Mouse (Mus musculus): ENCODE results near the gene Dnajc13.

Gene Dnajc13

GRCm38 (mm10) chr9:104262823-104263352 is at the start of gene Dnajc13:
Dnajc13 (minus strand) TSS chr9:104262930.
- in situ Hi-C loops (cut with MboI, MseI) = loop anchor here (5.0 to 25.0 kb wide), 2 partner anchors 1124 to 1134 kb away; partner anchors contain the start of genes Aste1 (in 2 of the 2) and Nek11 (in 2 of the 2)

GRCm38 (mm10) chr9:104306734-104307133 is 44.0 kb upstream of the Dnajc13 start:
- in situ Hi-C loops (cut with MboI, MseI) = loop anchor here in 1 of 2 experiments (10.0 kb wide), 1 partner anchor 102 kb away; no protein-coding TSS in a partner anchor

GRCm38 (mm10) chr9:104305333-104306111 is 42.8 kb upstream of the Dnajc13 start:
- in situ Hi-C loops (cut with MboI, MseI) = loop anchor here in 1 of 2 experiments (10.0 kb wide), 1 partner anchor 101 kb away; no protein-coding TSS in a partner anchor

- in situ Hi-C loops (cut with MboI, MseI) = loop anchor here in 1 of 2 experiments (10.0 kb wide), 1 partner anchor 100 kb away; no protein-coding TSS in a partner anchor
These were observed 42.1 kb upstream of the Dnajc13 start for GRCm38 (mm10) chr9:104304800-104305199.

- in situ Hi-C loops (cut with MboI, MseI) = loop anchor here in 1 of 2 experiments (10.0 kb wide), 1 partner anchor 100 kb away; no protein-coding TSS in a partner anchor
These were observed 41.6 kb upstream of the Dnajc13 start for GRCm38 (mm10) chr9:104304376-104304775.

GRCm38 (mm10) chr9:104300569-104300968 is 37.8 kb upstream of the Dnajc13 start:
- in situ Hi-C loops (cut with MboI, MseI) = loop anchor here in 1 of 2 experiments (10.0 kb wide), 1 partner anchor 96 kb away; no protein-coding TSS in a partner anchor

- in situ Hi-C loops (cut with MboI, MseI) = no loop called here
These were observed 34.3 kb upstream of the Dnajc13 start for GRCm38 (mm10) chr9:104297041-104297440.

- in situ Hi-C loops (cut with MboI, MseI) = loop anchor here in 1 of 2 experiments (5.0 kb wide), 1 partner anchor 847 kb away; the partner anchor contains the start of gene Nudt16
These were observed 22.2 kb upstream of the Dnajc13 start for GRCm38 (mm10) chr9:104284934-104285333.

- in situ Hi-C loops (cut with MboI, MseI) = loop anchor here in 1 of 2 experiments (5.0 kb wide), 1 partner anchor 850 kb away; the partner anchor contains the start of gene Nudt16
These were observed 19.8 kb upstream of the Dnajc13 start for GRCm38 (mm10) chr9:104282536-104282935.

- in situ Hi-C loops (cut with MboI, MseI) = loop anchor here in 1 of 2 experiments (5.0 kb wide), 1 partner anchor 851 kb away; the partner anchor contains the start of gene Nudt16
These were observed 19.0 kb upstream of the Dnajc13 start for GRCm38 (mm10) chr9:104281737-104282136.

GRCm38 (mm10) chr9:104280725-104281495 is 18.2 kb upstream of the Dnajc13 start:
- in situ Hi-C loops (cut with MboI, MseI) = loop anchor here in 1 of 2 experiments (5.0 kb wide), 1 partner anchor 851 kb away; the partner anchor contains the start of gene Nudt16

GRCm38 (mm10) chr9:104277528-104278162 is 14.9 kb upstream of the Dnajc13 start:
- in situ Hi-C loops (cut with MboI, MseI) = loop anchor here (5.0 to 10.0 kb wide), 3 partner anchors 105 to 1877 kb away; partner anchors contain the start of gene Glyctk (in 1 of the 2)

GRCm38 (mm10) chr9:104275084-104275785 is 12.5 kb upstream of the Dnajc13 start:
- in situ Hi-C loops (cut with MboI, MseI) = loop anchor here (5.0 to 10.0 kb wide), 3 partner anchors 107 to 1880 kb away; partner anchors contain the start of gene Glyctk (in 1 of the 2)

GRCm38 (mm10) chr9:104272057-104272456 is 9.3 kb upstream of the Dnajc13 start:
- in situ Hi-C loops (cut with MboI, MseI) = loop anchor here (10.0 to 25.0 kb wide), 3 partner anchors 113 to 1883 kb away; partner anchors contain the start of genes Aste1 (in 1 of the 2), Glyctk (in 1 of the 2) and Nek11 (in 1 of the 2)

- in situ Hi-C loops (cut with MboI, MseI) = loop anchor here (10.0 to 25.0 kb wide), 3 partner anchors 113 to 1883 kb away; partner anchors contain the start of genes Aste1 (in 1 of the 2), Glyctk (in 1 of the 2) and Nek11 (in 1 of the 2)
These were observed 8.9 kb upstream of the Dnajc13 start for GRCm38 (mm10) chr9:104271642-104272041.

GRCm38 (mm10) chr9:104269944-104270343 is 7.2 kb upstream of the Dnajc13 start:
- in situ Hi-C loops (cut with MboI, MseI) = loop anchor here (10.0 to 25.0 kb wide), 3 partner anchors 115 to 1885 kb away; partner anchors contain the start of genes Aste1 (in 1 of the 2), Glyctk (in 1 of the 2) and Nek11 (in 1 of the 2)

- in situ Hi-C loops (cut with MboI, MseI) = loop anchor here in 1 of 2 experiments (25.0 kb wide), 1 partner anchor 1118 kb away; the partner anchor contains the start of genes Aste1 and Nek11
These were observed 6.7 kb upstream of the Dnajc13 start for GRCm38 (mm10) chr9:104269349-104269871.

GRCm38 (mm10) chr9:104264567-104264966 is 1.8 kb upstream of the Dnajc13 start:
- in situ Hi-C loops (cut with MboI, MseI) = loop anchor here (5.0 to 25.0 kb wide), 2 partner anchors 1123 to 1133 kb away; partner anchors contain the start of genes Aste1 (in 2 of the 2) and Nek11 (in 2 of the 2)
